Mouse (Mus musculus): ENCODE measurements around the gene Ttc23l.

GRCm38 (mm10) chr15:10584359-10585187, 26.1 kb upstream of the Ttc23l start:
- TF ChIP-seq POLR2A (IDR thresholded peaks at IDR 0.05; ENCODE audit: control insufficient read depth, extremely low read depth, insufficient read depth, low read length, poor library complexity) (no peak), CTCF (IDR thresholded peaks at IDR 0.05; ENCODE audit: borderline replicate concordance, control insufficient read depth, extremely low read depth, insufficient read depth, low read length, poor library complexity) (no peak)
